Mouse (Mus musculus) cerebellum, adult 18-20 months (tissue): ENCODE measurements around the gene Ano8.

Experiments used
- DNase-seq, 2 experiments: peaks; one replicate each; pipeline ENCODE4 v3.0.0; 2021

The Ano8 gene

GRCm38 (mm10) chr8:71498816-71499690, 13.3 kb upstream of the Ano8 start:
- DNase-seq: no peak

GRCm38 (mm10) chr8:71497881-71498501, 12.2 kb upstream of the Ano8 start:
- DNase-seq: peak in 1 of 2 experiments; percentile 27

GRCm38 (mm10) chr8:71497077-71497645, 11.4 kb upstream of the Ano8 start:
- DNase-seq: peak; percentile 50 to 57

GRCm38 (mm10) chr8:71496481-71496880, 10.7 kb upstream of the Ano8 start:
- peak; percentile 75 to 82 for DNase-seq

GRCm38 (mm10) chr8:71495811-71496210, 10.0 kb upstream of the Ano8 start:
- DNase-seq: peak in 1 of 2 experiments; percentile 43

- DNase-seq: peak; percentile 87 to 89
Measured at GRCm38 (mm10) chr8:71495039-71495438, 9.3 kb upstream of the Ano8 start.

- DNase-seq: peak; percentile 84 to 87
Measured at GRCm38 (mm10) chr8:71488454-71488853, 2.7 kb upstream of the Ano8 start.

GRCm38 (mm10) chr8:71487691-71488445, 2.1 kb upstream of the Ano8 start, which contains the start of gene Gtpbp3:
TSS of gene Gtpbp3 (plus strand) at chr8:71488103.
- DNase-seq: peak; percentile 82 to 83

- DNase-seq: peak in 1 of 2 experiments; percentile 33
Measured at GRCm38 (mm10) chr8:71486136-71486529, 370 bp upstream of the Ano8 start.

- DNase-seq: no peak
Measured at GRCm38 (mm10) chr8:71484736-71485135, 1.0 kb downstream of the Ano8 start.

GRCm38 (mm10) chr8:71483932-71484331, 1.8 kb downstream of the Ano8 start:
- DNase-seq: no peak

GRCm38 (mm10) chr8:71478943-71479342, 6.8 kb downstream of the Ano8 start:
- DNase-seq: no peak

GRCm38 (mm10) chr8:71477196-71477845, 8.4 kb downstream of the Ano8 start:
- DNase-seq: peak in 1 of 2 experiments; percentile 54

- peak; percentile 82 to 91 for DNase-seq
Measured at GRCm38 (mm10) chr8:71476099-71476940, 9.4 kb downstream of the Ano8 start.

GRCm38 (mm10) chr8:71475702-71476075, 10.1 kb downstream of the Ano8 start:
- DNase-seq: no peak

- peak; percentile 60 to 65 for DNase-seq
Measured at GRCm38 (mm10) chr8:71474785-71475701, 10.7 kb downstream of the Ano8 start.

GRCm38 (mm10) chr8:71474344-71474743, 11.4 kb downstream of the Ano8 start:
- no peak for DNase-seq

GRCm38 (mm10) chr8:71472601-71473386, 13.0 kb downstream of the Ano8 start:
- peak in 1 of 2 experiments; percentile 7 for DNase-seq

- peak; percentile 12 to 13 for DNase-seq
Measured at GRCm38 (mm10) chr8:71471861-71472260, 13.9 kb downstream of the Ano8 start.
